Mouse (Mus musculus): ENCODE results near the gene Caln1.

- TF ChIP-seq POLR2A (IDR thresholded peaks at IDR 0.05; ENCODE audit: borderline replicate concordance, extremely low read depth, low read depth, low read length) (no peak), CTCF (IDR thresholded peaks at IDR 0.05; ENCODE audit: insufficient read depth, low read length) (no peak)
These were observed 396.5 kb downstream of the Caln1 start for GRCm38 (mm10) chr5:130765784-130766183.

Data from lung, adult 2 months (tissue).